Mouse (Mus musculus) adrenal gland, postnatal 10 days (tissue): Measurements from ENCODE around the gene Arid4b. TPM values are rescaled to one million over a fixed set of nuclear protein-coding genes. Genes with fewer than 3 reads are reported as not detected.

Source experiments
- total RNA-seq, 2 experiments: library from RNA; stranded (reverse); gene quantifications; 2 replicates each; pipeline ENCODE4 v1.2.3; 2021

Gene Arid4b
- total RNA-seq, 2 experiments from 2014 or later = 28.4 to 33.4 TPM

Other genes with a start within 250 kb of the Arid4b start
- gene B3galnt2, start 108.8 kb upstream of the Arid4b start, total RNA-seq = 10 to 100 TPM; 19.0 to 24.4 TPM
- 10 to 100 TPM; 34.0 to 44.0 TPM for gene Tbce, start 23.6 kb upstream of the Arid4b start, total RNA-seq
- 10 to 100 TPM; 30.8 to 32.2 TPM for gene Ggps1, start 256 bp downstream of the Arid4b start, total RNA-seq